Mouse (Mus musculus) ovary, adult 10 weeks (tissue): ENCODE measurements around the gene Brcc3. TPM values are rescaled to one million over a fixed set of nuclear protein-coding genes. Genes with fewer than 3 reads are reported as not detected.

Experiments used
- polyA plus RNA-seq: library from polyadenylated mRNA; stranded (reverse); fragments of 350-450 nt; fragmentation: Illumina TruSeq; extraction: RNeasy Lipid Tissue Mini Kit (QIAGEN cat#74804); gene quantifications from one replicate; pipeline ENCODE4 v1.2.3, GENCODE M21; 2014

The Brcc3 gene
- polyA plus RNA-seq: 102 TPM

DNA sequence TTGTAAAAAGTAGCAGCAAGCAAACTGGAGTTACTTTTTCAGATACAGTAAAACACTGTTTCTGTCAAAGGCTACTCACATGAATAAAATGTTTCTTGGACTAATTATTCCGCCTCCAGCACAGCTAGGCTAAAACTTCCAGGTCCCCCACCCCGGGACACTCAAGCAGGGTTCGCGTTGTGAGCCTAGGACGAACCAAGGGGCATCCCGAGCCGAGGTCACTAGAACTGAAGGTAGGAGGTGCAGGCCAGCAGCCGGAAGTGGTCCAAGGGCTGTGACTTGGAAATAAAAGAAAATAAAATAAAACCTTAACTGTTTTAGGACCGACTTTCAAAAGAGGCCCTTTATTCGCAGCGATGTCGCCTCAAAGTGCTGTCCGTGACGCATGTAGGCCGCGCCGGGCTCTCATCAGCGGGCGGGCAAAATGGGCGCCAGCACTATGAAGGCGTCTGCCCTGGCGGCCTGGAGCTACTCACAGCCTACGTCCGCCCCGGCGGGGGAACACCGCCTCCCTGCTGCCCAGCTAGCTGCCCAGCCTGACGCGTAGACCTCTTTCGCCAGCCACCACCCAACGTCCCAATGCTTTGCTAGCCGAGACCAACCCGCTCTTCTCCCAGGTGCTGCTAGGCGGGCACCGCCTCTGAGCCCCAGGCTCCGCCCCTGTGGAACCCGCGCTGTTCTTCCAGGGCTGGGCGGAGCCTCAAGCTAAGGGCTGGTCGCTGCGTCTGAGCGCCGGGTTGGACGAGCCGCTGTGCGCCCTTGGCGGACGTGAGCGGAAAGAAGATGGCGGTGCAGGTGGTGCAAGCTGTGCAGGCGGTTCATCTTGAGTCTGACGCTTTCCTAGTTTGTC, at the start of gene Brcc3, which contains the start of the genes Cmc4 and Mtcp1:
Gene Brcc3 (plus strand): TSS at position 693 of the 850 bp plus-strand sequence.
Gene Cmc4 (minus strand): TSS at position 649 of the 850 bp plus-strand sequence.
Gene Mtcp1 (minus strand): TSS at position 653 of the 850 bp plus-strand sequence.

DNA sequence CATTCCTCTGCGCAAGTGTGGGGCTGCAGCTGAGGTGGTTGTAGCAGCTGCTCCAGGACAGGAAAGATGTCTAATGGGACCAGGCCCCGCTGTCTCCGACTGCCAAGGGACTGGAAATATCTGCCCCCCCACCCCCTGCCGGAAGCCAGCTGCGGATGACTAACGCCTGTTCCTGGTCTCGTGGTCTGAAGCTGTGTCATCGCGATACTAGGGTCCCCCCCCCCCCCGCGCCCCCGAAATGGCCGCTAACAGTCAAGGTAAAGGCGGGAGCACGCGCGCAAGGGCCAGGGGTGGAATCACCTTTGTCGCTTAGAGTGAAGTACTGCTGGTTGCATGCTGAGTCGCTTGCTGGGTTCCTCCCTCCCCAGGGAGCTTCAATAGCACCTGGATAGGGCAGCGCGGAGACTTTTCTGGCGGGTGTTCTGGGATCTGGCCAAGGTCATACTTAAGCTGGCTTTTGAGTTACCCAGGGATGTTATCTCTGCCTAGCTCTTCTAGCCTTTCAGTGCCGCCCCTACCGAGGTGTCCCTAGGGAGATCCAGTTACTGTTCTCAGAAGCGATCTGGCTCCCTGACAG, 34.1 kb upstream of the Brcc3 start, which contains the start of the genes Fundc2 and F8:
Gene Fundc2 (plus strand): TSS at position 205 of the 577 bp plus-strand sequence.
Gene F8 (minus strand): TSS at position 421 of the 577 bp plus-strand sequence.

Other genes with a start within 250 kb of the Brcc3 start
- 228 TPM for gene Fundc2, start 34.2 kb upstream of the Brcc3 start, polyA plus RNA-seq
- 22.6 TPM for gene F8, start 34.0 kb upstream of the Brcc3 start, polyA plus RNA-seq
- 44.1 TPM for gene Cmc4, start within 50 bp of the Brcc3 start, polyA plus RNA-seq
- 18.4 TPM for gene Mtcp1, start within 50 bp of the Brcc3 start, polyA plus RNA-seq
- gene Vbp1, start 97.7 kb downstream of the Brcc3 start, polyA plus RNA-seq: 351 TPM
- 12.8 TPM for gene Rab39b, start 161.6 kb downstream of the Brcc3 start, polyA plus RNA-seq